Mouse (Mus musculus) mesoderm, embryonic 11.5 days (tissue): ENCODE data around the gene Dync1i1.

Source experiments
- DNase-seq: peaks from one replicate; pipeline ENCODE4 v3.0.0-alpha.2; 2012; ENCODE audit warnings: low read depth, low spot score

Gene Dync1i1

DNA sequence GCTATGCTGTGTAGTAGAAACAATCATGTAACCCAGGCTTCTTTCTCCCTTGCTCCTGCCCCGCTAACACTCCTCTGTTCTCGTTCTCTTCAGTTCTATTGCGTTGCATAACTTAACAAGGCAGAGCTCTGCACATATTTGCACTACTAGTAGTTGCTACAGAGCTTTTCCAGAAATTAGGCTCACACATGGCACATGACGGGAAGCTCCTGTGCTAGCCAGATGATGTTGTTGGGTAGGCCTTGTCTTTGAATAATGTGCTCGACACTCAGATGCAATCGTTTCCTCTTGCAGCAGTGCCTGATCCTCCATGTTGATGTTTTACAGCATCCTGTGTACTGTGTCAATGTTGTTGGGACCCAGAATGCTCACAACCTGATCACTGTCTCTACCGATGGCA lies 240.9 kb downstream of the Dync1i1 start:
- no peak for DNase-seq

DNA sequence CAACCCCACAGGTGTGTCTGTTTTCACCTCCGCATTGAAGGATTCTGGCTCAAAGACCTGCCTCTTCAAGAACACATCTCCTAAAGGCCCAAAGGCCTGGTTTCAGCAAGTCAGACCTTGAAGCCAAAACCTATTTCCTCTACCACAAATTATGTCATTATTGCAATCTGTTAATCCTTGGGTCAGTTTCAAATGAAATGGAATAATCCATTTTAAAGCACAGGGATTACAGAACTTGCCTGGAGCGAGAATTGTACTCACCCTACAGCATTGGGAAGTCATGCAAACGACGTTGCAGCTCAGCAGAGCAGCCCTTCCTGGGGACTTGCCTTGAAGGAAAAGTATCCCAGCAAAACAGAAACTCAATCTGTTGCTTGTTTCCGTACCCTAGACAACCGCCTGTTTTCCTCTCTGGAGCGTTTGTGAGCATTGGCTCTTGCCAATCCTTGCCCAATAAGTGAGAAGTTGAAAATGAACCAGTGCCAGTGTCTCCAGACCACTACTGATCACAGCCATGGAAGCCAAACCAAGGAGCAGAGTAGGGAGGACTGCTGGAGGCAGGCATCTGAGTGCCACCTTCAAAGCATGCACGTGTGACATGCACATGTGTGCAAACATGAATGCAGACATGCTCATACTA lies 241.5 kb downstream of the Dync1i1 start:
- no peak for DNase-seq

DNA sequence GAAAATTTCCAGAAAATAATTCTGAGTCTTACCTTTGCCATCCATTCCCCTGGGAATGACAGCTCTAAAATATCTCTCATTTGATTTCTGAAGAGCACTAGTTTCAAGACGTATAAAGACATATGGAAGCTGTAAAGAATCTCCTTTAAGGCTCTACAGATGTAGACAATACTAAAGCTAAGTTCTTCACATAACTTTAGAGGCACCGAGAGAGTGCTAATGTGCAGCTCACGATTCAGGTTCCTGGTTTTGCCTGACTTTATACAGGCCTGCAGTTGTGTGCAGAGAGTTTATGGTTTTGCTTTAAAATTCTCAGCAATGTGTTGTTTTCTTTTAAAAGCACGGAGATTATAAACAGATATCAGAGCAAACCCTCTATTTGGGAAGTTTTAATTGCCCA lies 242.1 kb downstream of the Dync1i1 start:
- DNase-seq, result no peak

GRCm38 (mm10) chr6:5969613-5970012 lies 244.2 kb downstream of the Dync1i1 start:
- DNase-seq, result no peak

GRCm38 (mm10) chr6:5976241-5976640 lies 250.8 kb downstream of the Dync1i1 start:
- DNase-seq, result no peak

DNA sequence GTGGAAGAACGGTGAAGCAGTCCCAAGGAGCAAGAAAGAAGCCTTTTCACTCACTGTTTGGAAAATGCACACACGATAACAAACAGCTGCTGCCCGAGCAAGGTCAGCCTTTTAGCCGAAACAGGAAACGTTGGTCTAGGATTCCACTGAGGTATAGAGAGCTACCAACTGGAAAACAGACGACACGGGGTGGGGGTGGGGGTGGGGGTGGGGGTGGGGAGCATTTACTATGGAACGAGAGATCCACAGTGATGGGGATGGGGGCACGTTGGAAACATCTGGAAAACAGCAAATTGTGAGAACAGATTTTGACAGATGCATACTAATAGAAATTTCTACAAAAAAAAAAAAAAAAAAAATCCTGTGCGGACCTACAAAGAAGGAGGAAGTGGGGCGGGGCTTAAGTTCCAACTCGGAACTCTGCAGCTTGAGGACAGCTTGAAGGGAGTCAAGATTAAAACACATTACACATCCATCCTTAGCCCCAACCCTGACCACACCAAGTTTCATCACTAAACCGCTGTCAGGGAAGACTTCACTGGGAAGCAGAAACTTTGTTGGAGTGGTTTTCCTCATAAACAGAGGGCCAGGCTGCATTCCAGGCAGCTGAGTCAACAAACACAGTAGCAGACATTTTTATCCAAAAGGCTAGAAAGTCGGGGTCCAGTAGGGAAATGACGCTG lies 251.9 kb downstream of the Dync1i1 start:
- no peak for DNase-seq

- no peak for DNase-seq
These were observed 265.8 kb downstream of the Dync1i1 start for GRCm38 (mm10) chr6:5991243-5991642.

GRCm38 (mm10) chr6:5991817-5992755 lies 266.6 kb downstream of the Dync1i1 start:
- DNase-seq, result no peak

- DNase-seq, result no peak
These were observed 267.6 kb downstream of the Dync1i1 start for GRCm38 (mm10) chr6:5993056-5993455.

GRCm38 (mm10) chr6:5997535-5997934 lies 272.1 kb downstream of the Dync1i1 start:
- no peak for DNase-seq

DNA sequence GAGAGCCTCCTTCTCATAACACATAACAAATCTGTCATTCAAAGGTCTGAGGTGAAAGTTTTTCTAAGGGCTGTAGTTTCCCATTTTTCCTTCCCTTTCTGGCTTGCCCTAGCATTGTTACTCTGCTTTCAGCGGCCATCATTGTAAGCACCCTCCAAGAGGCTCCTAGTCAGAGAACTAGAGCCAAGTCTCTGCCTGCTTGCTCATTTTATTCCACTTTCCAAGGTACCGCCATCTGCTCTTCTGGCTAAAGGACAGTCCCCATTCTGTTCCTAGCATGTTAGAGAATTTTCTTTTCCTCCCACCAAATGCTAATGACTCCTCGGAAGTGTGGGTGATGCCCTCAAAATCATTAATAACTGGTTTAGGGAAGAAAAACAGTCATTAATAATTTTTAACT lies 276.6 kb downstream of the Dync1i1 start:
- DNase-seq, result no peak

- no peak for DNase-seq
These were observed 279.5 kb downstream of the Dync1i1 start for GRCm38 (mm10) chr6:6004756-6005485.

DNA sequence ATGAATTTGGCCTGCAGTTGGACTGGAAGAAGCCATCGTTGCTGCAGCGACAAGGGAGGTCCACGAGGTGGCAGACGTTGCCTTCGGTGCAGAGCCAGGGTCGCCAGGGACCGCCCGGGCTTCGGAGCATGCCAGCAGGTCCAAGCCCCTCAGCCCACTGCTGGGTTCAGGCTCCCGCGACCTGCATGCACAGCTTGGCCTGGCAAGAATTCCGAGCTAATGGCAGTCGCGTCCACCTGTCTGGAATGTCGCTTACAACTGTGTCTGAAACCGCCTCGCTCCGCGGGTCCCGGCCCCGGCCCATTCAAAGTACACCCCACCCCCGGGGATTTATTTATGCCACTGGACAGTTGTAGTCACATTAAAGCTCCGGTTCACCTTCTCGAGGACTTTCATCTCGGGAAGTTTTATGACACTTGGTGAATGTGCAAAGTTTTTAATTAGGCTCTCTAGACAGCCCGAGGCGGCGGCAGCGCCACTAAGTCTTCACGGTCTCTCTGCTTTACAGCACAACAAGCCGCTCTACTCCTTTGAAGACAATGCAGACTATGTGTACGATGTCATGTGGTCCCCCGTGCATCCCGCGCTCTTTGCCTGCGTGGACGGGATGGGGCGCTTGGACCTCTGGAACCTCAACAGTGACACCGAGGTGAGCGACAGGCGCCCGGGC lies 280.5 kb downstream of the Dync1i1 start:
- peak; percentile 91 for DNase-seq

- DNase-seq, result no peak
These were observed 285.9 kb downstream of the Dync1i1 start for GRCm38 (mm10) chr6:6011364-6011763.

DNA sequence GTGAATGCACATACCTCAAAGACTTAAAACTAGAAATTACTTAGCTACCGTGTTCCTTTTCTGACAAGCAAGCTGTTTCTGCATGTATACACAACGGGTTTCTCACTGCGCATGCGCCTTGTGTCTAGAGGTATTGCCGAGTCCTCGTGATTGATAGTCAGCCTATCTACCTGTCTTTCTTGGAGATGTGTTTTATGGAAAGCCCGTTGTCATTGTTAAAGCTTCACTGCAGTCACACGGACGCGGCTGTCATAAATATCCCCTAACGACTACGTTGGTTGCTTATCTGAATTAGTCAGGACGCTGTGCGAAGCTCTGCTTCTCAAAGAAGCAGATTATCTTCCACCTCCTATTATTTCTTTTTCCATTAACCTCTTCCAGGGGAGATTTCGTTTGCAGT lies 290.2 kb downstream of the Dync1i1 start:
- no peak for DNase-seq

GRCm38 (mm10) chr6:6016931-6017330 lies 291.5 kb downstream of the Dync1i1 start:
- DNase-seq, result no peak

DNA sequence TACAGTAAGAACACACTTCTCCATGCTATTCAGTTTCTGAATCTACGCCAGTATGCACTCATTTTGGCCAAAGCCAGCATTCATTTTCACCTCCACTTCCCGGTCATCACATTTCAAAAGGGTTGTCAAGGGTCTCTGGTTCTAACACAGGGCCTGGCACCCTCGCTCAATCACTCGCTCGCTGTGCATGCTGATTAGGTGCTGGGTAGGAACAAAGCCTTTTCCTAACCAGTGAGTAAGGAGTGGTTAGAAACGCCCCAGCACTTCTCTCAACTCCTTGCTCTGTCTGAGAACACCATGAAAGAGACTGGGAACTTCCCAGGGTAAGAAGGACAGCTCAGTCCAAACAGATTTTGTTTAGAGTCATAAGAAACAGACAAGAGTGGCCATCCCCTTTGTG lies 298.5 kb downstream of the Dync1i1 start:
- no peak for DNase-seq

DNA sequence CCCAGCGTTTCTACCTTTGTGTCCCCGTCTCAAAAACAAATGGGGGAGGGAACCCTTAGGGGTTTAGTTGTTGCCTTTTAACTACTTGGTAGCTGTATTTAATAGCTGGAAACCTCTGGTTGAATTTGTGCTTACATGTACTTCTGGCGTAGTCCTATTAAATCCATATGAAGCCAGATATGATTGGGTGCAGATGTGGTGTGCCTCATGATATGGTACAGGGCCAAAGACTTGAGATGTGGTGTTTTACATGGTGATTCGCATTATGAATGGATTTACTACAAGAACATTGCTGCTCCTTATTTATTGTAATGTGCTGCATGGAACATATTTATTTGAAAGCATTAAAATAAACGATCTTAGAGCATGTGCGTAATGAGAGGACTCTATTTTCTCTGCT lies 302.2 kb downstream of the Dync1i1 start:
- DNase-seq, result no peak

DNA sequence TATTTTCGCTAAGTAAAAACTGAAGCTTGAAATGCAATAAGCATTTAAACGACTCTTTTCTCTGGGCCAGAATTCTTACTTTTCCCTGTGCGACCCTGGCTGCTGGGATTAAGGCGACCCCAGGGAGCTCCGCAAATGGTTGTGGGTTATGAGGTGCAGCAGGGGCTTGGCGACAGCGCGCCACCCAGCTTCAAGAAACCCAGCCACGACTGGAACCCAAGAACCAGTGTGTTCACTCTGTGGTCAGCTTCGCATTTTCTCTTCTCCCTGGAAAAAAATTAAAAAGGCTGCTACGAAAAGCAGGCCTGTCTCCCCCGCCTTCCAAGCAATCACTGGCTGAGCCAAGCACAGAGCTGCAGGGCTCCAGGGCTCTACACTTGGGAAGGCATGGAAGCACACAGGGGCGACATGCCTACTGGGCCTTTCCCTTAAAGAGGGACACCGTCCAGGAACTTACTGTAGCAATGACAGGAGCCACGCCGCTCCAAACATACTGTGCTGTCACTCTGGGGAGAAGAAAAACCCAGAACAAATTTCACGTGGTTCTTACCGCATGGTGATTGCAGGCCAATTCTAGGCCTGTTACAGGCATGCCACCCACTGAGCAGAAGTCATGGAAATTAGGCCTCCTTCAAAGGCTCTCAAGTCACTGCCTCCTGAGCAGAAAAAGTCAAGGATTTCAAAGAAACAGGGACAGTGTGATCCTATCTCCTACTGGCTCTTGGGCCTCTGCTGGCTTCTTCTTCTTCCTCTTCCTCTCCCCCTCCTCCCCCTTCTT lies 313.5 kb downstream of the Dync1i1 start:
- peak; percentile 20 for DNase-seq

DNA sequence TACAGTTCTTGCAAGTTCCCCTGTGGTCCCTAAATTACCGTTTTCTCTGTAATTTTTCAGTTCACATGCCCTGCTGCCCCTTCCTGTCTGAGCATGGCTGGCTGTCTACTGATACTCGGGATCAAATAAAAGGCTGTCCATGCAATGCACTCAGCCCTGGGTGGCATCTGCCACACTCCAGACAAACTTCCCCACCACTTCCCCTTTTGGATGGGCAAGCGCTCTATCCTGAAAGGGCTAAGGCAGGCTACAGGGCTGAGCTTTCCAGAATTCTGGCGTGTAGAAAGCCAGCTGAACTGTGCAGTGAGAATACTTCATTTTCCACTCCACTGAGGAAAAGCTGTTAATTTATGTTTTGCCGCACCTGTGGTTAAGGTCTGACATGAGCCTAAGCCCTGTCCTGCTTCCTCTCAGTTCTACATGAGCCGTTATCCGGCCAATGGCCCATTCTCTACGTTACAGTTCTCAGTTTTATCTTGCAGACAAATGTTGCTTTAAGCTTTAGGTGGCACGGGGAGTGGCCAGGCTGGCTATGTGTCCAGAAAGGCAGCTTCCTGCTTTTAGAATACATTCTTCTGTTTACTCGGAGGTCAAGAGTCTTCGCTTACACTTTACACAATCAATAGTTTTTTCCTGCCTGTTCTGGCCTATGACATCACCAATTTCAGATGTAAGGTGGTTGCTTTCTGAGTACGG lies 321.4 kb downstream of the Dync1i1 start:
- no peak for DNase-seq
